Mouse (Mus musculus) gastrocnemius, adult 2 months (tissue): Measurements from ENCODE around the gene Fhod1. TPM values are rescaled to one million over a fixed set of nuclear protein-coding genes. Genes with fewer than 3 reads are reported as not detected.

Source experiments
- DNase-seq: peaks from one replicate; pipeline ENCODE4 v3.0.0; 2022
- H3K27ac ChIP-seq: fragments of 200-600 bp; 2 replicates; pipeline ENCODE4 v1.8.1; 2022; ENCODE audit warnings: mild to moderate bottlenecking
- H3K4me3 ChIP-seq: fragments of 200-600 bp; 2 replicates; pipeline ENCODE4 v1.8.1; 2022; ENCODE audit warnings: mild to moderate bottlenecking, moderate library complexity
- CTCF ChIP-seq: fragments of 200-600 bp; IDR thresholded peaks from 2 replicates; pipeline ENCODE4 v1.8.1; 2022; ENCODE audit warnings: antibody characterized with exemption, mild to moderate bottlenecking, moderate library complexity
- intact Hi-C: fragments of 180-260 bp; cut with DNase I; formaldehyde crosslinking; loops from one replicate; pipeline ENCODE4 v1.15.1; 2025
- total RNA-seq, 2 experiments: library from RNA; stranded (reverse); gene quantifications; 2 replicates each; pipeline ENCODE4 v1.2.3; 2021

The Fhod1 gene
- total RNA-seq, 2 experiments from 2014 or later = 17.5 to 23.4 TPM

GRCm38 (mm10) chr8:105361751-105362702 lies 14.3 kb upstream of the Fhod1 start:
- no peak overlapping the region for H3K4me3 ChIP-seq
- no peak overlapping the region for H3K27ac ChIP-seq
- no peak for TF ChIP-seq CTCF
- intact Hi-C loops = no loop called here
- DNase-seq = peak; percentile 44

DNA sequence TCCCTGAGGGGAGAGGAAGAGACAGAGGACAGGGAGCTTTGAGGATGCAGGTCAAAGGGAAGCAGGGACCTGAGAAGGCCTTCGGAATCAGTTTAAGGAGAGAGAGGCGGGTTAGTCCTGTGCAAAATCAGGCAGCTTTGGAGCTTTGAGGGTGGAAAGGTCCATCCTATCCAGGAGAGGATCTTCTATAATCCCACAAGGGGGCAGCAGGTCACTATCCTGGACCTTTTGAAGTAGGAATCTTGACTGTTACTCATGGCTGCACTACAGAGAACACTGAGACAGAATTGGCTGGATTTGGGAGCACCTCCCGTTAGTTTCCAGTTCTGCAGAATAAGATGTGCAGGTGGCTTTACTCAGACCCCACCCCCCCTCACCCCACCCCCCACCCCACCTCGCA lies 11.9 kb upstream of the Fhod1 start:
- Histone ChIP-seq H3K27ac (no peak overlapping the region), H3K4me3 (no peak overlapping the region)
- DNase-seq = no peak
- intact Hi-C loops = loop anchor here (2.0 kb wide), 1 partner anchor 117 kb away; no protein-coding TSS in a partner anchor
- peak; percentile 60 for TF ChIP-seq CTCF

DNA sequence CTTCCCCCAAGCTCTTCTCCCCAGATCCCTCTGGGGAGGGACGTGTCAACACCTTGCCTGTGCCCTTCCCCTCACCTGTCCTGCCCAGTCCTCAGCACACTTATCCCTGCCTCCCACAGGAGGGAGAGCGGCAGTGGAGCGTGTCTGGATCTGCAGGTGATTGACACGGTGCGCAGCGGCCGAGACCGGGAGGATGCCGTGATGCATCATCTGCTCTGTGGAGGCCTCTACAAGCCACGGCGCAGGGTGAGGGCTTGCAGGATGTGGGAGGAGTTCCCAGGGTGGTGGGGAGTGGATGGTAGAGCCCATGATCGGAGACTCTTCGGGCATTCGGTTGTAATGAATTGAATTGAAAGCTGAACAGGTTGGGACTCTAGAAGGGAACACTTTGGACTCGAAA lies 11.5 kb upstream of the Fhod1 start:
- intact Hi-C loops = loop anchor here (2.0 kb wide), 1 partner anchor 118 kb away; no protein-coding TSS in a partner anchor
- Histone ChIP-seq H3K4me3 (no peak overlapping the region), H3K27ac (no peak overlapping the region)
- TF ChIP-seq CTCF = no peak
- DNase-seq = no peak

DNA sequence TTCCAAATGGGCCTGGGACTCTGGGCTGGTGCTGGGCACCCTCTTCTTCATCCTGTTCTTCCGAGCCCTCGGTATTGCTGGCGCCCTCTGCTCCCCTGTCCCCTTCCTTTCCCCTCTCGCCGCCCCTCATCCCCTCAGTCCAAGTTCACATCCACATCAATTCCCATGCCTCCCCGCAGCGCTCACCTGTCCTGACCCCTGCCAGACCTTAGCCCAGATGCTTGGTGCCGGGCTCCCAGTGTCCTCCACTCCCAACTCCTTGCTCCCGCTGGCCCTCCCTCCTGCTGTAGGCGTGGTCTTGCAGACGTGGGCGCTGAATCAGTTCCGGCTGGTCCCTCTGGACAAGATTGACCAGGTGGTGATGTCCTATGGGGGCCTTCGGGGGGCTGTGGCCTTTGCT lies 8.9 kb upstream of the Fhod1 start:
- DNase-seq = peak; percentile 18
- Histone ChIP-seq H3K27ac (no peak overlapping the region), H3K4me3 (no peak overlapping the region)
- TF ChIP-seq CTCF = no peak
- intact Hi-C loops = no loop called here

GRCm38 (mm10) chr8:105355179-105356024 lies 7.6 kb upstream of the Fhod1 start:
- intact Hi-C loops = no loop called here
- no peak for TF ChIP-seq CTCF
- Histone ChIP-seq H3K4me3 (peak overlapping the region; percentile 34), H3K27ac (peak overlapping the region; percentile 53; the same call in 1 of the 2 replicates)
- DNase-seq = peak; percentile 50

GRCm38 (mm10) chr8:105354549-105354948 lies 6.8 kb upstream of the Fhod1 start:
- peak overlapping the region; percentile 50; the same call in 1 of the 2 replicates for H3K27ac ChIP-seq
- TF ChIP-seq CTCF = no peak
- intact Hi-C loops = no loop called here
- DNase-seq = peak; percentile 7
- H3K4me3 ChIP-seq = no peak overlapping the region

GRCm38 (mm10) chr8:105353583-105354135 lies 5.9 kb upstream of the Fhod1 start:
- TF ChIP-seq CTCF = no peak
- intact Hi-C loops = no loop called here
- Histone ChIP-seq H3K27ac (no peak overlapping the region), H3K4me3 (no peak overlapping the region)
- peak; percentile 15 for DNase-seq

GRCm38 (mm10) chr8:105350186-105350585 lies 2.4 kb upstream of the Fhod1 start:
- no peak overlapping the region for H3K4me3 ChIP-seq
- intact Hi-C loops = no loop called here

GRCm38 (mm10) chr8:105349096-105349771 lies 1.5 kb upstream of the Fhod1 start:
- DNase-seq = peak; percentile 63
- H3K27ac ChIP-seq = peak overlapping the region; percentile 39
- intact Hi-C loops = no loop called here
- H3K4me3 ChIP-seq = peak overlapping the region; percentile 88
- TF ChIP-seq CTCF = no peak

More at GRCm38 (mm10) chr8:105350186-105350585, 2.4 kb upstream of the Fhod1 start:
- no peak for TF ChIP-seq CTCF
- no peak overlapping the region for H3K27ac ChIP-seq
- DNase-seq = no peak

GRCm38 (mm10) chr8:105348450-105349095 lies 820 bp upstream of the Fhod1 start, which contains the start of gene Slc9a5:
TSS of gene Slc9a5 (plus strand) at chr8:105348843.
- intact Hi-C loops = no loop called here
- peak; percentile 27; the same call in 1 of the 2 replicates for TF ChIP-seq CTCF
- peak; percentile 62 for DNase-seq
- peak within 1 kb of the TSS; percentile 88 for H3K4me3 ChIP-seq
- peak within 1 kb of the TSS; percentile 94 for H3K27ac ChIP-seq
